Mouse (Mus musculus) layer of hippocampus, adult 2 months (tissue): ENCODE data around the gene Cacng2. TPM values are rescaled to one million over a fixed set of nuclear protein-coding genes. Genes with fewer than 3 reads are reported as not detected.
A peak's percentile ranks its signal among the peaks of the same experiment; 100 is the strongest.

Source experiments
- DNase-seq, 2 experiments: peaks; one replicate each; pipeline ENCODE4 v3.0.0; 2022; ENCODE audit warnings: low spot score in 2 of 2
- H3K27ac ChIP-seq: fragments of 200-600 bp; 2 replicates; pipeline ENCODE4 v1.8.1; 2022
- H3K4me3 ChIP-seq: fragments of 200-600 bp; 2 replicates; pipeline ENCODE4 v1.8.1; 2022; ENCODE audit warnings: mild to moderate bottlenecking
- CTCF ChIP-seq: fragments of 200-600 bp; conservative IDR thresholded peaks from 2 replicates; pipeline ENCODE4 v1.8.1; 2022; ENCODE audit warnings: antibody characterized with exemption, mild to moderate bottlenecking, moderate library complexity
- total RNA-seq, 2 experiments: library from RNA; stranded (reverse); gene quantifications; 2 replicates each; pipeline ENCODE4 v1.2.3; 2021

The Cacng2 gene
- total RNA-seq, 2 experiments from 2014 or later: 36.0 to 36.8 TPM

- no peak for TF ChIP-seq CTCF
- DNase-seq: no peak
- Histone ChIP-seq H3K4me3 (no peak overlapping the region), H3K27ac (no peak overlapping the region)
Measured at GRCm38 (mm10) chr15:77974165-77974841, 145.5 kb downstream of the Cacng2 start.

- DNase-seq: peak; percentile 96
- H3K4me3 ChIP-seq: peak within 1 kb of the TSS; percentile 97
- H3K27ac ChIP-seq: peak within 1 kb of the TSS; percentile 100
- peak; percentile 26; the same call in 1 of the 2 replicates for TF ChIP-seq CTCF
Measured at GRCm38 (mm10) chr15:77970470-77971292, 149.1 kb downstream of the Cacng2 start, which contains the start of gene Eif3d. Gene Eif3d (minus strand): TSS chr15:77970813.

- peak overlapping the region; percentile 100 for H3K27ac ChIP-seq
- no peak for TF ChIP-seq CTCF
- no peak for DNase-seq
- peak overlapping the region; percentile 97 for H3K4me3 ChIP-seq
Measured at GRCm38 (mm10) chr15:77969940-77970469, 149.8 kb downstream of the Cacng2 start.

GRCm38 (mm10) chr15:77965117-77965528 is 154.7 kb downstream of the Cacng2 start:
- Histone ChIP-seq H3K4me3 (no peak overlapping the region), H3K27ac (no peak overlapping the region)
- no peak for DNase-seq
- peak; percentile 49 for TF ChIP-seq CTCF

- no peak for TF ChIP-seq CTCF
- no peak overlapping the region for H3K27ac ChIP-seq
- H3K4me3 ChIP-seq: no peak overlapping the region
- no peak for DNase-seq
Measured at GRCm38 (mm10) chr15:77962447-77962846, 157.4 kb downstream of the Cacng2 start.

- H3K4me3 ChIP-seq: no peak overlapping the region
- TF ChIP-seq CTCF: no peak
- no peak overlapping the region for H3K27ac ChIP-seq
- no peak for DNase-seq
Measured at GRCm38 (mm10) chr15:77960693-77961092, 159.1 kb downstream of the Cacng2 start.

GRCm38 (mm10) chr15:77958071-77958470 is 161.8 kb downstream of the Cacng2 start:
- TF ChIP-seq CTCF: no peak
- H3K27ac ChIP-seq: no peak overlapping the region
- no peak for DNase-seq
- no peak overlapping the region for H3K4me3 ChIP-seq

GRCm38 (mm10) chr15:77957625-77958024 is 162.2 kb downstream of the Cacng2 start:
- no peak for DNase-seq
- H3K4me3 ChIP-seq: no peak overlapping the region
- no peak overlapping the region for H3K27ac ChIP-seq
- TF ChIP-seq CTCF: no peak

- peak; percentile 87 for DNase-seq
- peak within 1 kb of the TSS; percentile 61 for H3K27ac ChIP-seq
- peak within 1 kb of the TSS; percentile 60 for H3K4me3 ChIP-seq
- TF ChIP-seq CTCF: peak; percentile 73
Measured at GRCm38 (mm10) chr15:77956404-77956901, 163.4 kb downstream of the Cacng2 start, which contains the start of gene Foxred2. Gene Foxred2 (minus strand): TSS chr15:77956722.

GRCm38 (mm10) chr15:77955440-77956403 is 164.1 kb downstream of the Cacng2 start:
- Histone ChIP-seq H3K27ac (peak overlapping the region; percentile 61), H3K4me3 (peak overlapping the region; percentile 60)
- no peak for DNase-seq

GRCm38 (mm10) chr15:77954362-77954761 is 165.5 kb downstream of the Cacng2 start:
- no peak overlapping the region for H3K27ac ChIP-seq
- no peak for DNase-seq
- no peak for TF ChIP-seq CTCF
- no peak overlapping the region; the same call in 1 of the 2 replicates for H3K4me3 ChIP-seq

More at GRCm38 (mm10) chr15:77955440-77956403, 164.1 kb downstream of the Cacng2 start:
- no peak for TF ChIP-seq CTCF

GRCm38 (mm10) chr15:77952921-77953320 is 166.9 kb downstream of the Cacng2 start:
- no peak overlapping the region for H3K27ac ChIP-seq
- DNase-seq: peak in 1 of 2 experiments; percentile 50
- no peak overlapping the region for H3K4me3 ChIP-seq
- no peak for TF ChIP-seq CTCF
